Mouse (Mus musculus) midbrain, embryonic 12.5 days (tissue): ENCODE measurements around the gene Gm16485. TPM values are rescaled to one million over a fixed set of nuclear protein-coding genes. Genes with fewer than 3 reads are reported as not detected.
A peak's percentile ranks its signal among the peaks of the same experiment; 100 is the strongest.

ENCODE experiments used
- ATAC-seq: fragments of 200-750 bp; cut with Nextera tagmentation; 2 replicates; pipeline ENCODE4 v1.8.0; 2017; ENCODE audit warnings: low read depth, moderate TSS enrichment, moderate library complexity; ENCODE audit not compliant: low FRiP score
- H3K27ac ChIP-seq: fragments of 300-500 bp; sonication (generic); replicated peaks from 2 replicates; pipeline ENCODE4 v1.5.1; 2016; ENCODE audit warnings: mild to moderate bottlenecking
- H3K27me3 ChIP-seq: fragments of 300-500 bp; sonication (generic); 2 replicates; pipeline ENCODE4 v1.6.1; 2016; ENCODE audit warnings: mild to moderate bottlenecking
- H3K36me3 ChIP-seq: fragments of 300-500 bp; sonication (generic); 2 replicates; pipeline ENCODE4 v1.6.1; 2016
- H3K4me1 ChIP-seq: fragments of 300-500 bp; sonication (generic); 2 replicates; pipeline ENCODE4 v1.6.1; 2016
- H3K4me2 ChIP-seq: fragments of 300-500 bp; sonication (generic); replicated peaks from 2 replicates; pipeline ENCODE4 v1.6.1; 2016; ENCODE audit warnings: mild to moderate bottlenecking, moderate library complexity
- H3K4me3 ChIP-seq: fragments of 300-500 bp; sonication (generic); 2 replicates; pipeline ENCODE4 v1.5.1; 2016; ENCODE audit warnings: mild to moderate bottlenecking
- H3K9ac ChIP-seq: fragments of 300-500 bp; sonication (generic); replicated peaks from 2 replicates; pipeline ENCODE4 v1.6.1; 2016; ENCODE audit warnings: mild to moderate bottlenecking, moderate library complexity
- H3K9me3 ChIP-seq: fragments of 300-500 bp; sonication (generic); 2 replicates; pipeline ENCODE4 v1.6.1; 2016; ENCODE audit warnings: mild to moderate bottlenecking
- WGBS: fragments of 180-500 bp; shearing (Covaris S2); methylation state at CpG from one replicate; pipeline ENCODE4 v1.1.7; 2016; 5-methylcytosine and 5-hydroxymethylcytosine counted together
- polyA plus RNA-seq: library from polyadenylated mRNA; unstranded; fragments of >200 nt; fragmentation: Nextera tagmentation; extraction: Ambion mirVana; gene quantifications from 2 replicates; pipeline ENCODE4 v1.2.1, GENCODE M21; 2016

The Gm16485 gene
- 0.06 TPM in 1 of 2 replicates, not detected in the other for polyA plus RNA-seq

GRCm38 (mm10) chr9:8971491-8971890 is at the start of gene Gm16485:
Gene Gm16485, plus strand, starts transcription at chr9:8971791.
- no peak for ATAC-seq
- Histone ChIP-seq H3K27me3 (no peaks in the 10 kb centered on the region), H3K9ac (no peak within 1 kb of the TSS), H3K4me1 (no peaks in the 10 kb centered on the region), H3K36me3 (no peaks in the 10 kb centered on the region), H3K4me2 (no peak within 1 kb of the TSS), H3K27ac (no peak within 1 kb of the TSS), H3K4me3 (no peak within 1 kb of the TSS), H3K9me3 (no peaks in the 10 kb centered on the region)
- 66% methylated on average over 2 of the region's 2 CpGs for WGBS

DNA sequence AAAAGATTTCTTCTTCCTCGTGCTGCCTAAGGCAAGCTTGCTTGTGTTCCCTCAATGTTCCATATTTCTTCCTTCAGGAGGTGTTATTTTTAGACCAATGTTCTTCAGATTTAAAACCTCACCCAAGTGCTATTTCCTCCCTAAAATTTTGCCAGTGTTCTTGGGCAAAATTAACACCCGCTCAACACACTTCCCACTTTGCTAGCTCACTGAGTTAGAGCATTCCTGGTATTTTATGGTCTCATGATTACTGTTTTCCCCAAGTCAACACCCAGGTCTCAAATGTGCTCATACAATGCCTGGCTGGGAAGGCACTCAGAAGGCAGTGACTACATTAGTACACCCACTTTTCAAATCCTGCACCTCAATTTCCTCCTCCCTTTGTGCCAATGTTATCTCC is 44.0 kb upstream of the Gm16485 start:
- no peaks in the 10 kb centered on the region for H3K36me3 ChIP-seq
- 90% methylated on average over 2 of the region's 2 CpGs for WGBS
- H3K4me1 ChIP-seq, result no peaks in the 10 kb centered on the region
- no peak overlapping the region for H3K4me2 ChIP-seq
- no peaks in the 10 kb centered on the region for H3K9me3 ChIP-seq
- H3K9ac ChIP-seq, result no peak overlapping the region
- H3K27ac ChIP-seq, result no peak overlapping the region
- H3K4me3 ChIP-seq, result no peak overlapping the region
- ATAC-seq, result no peak
- no peaks in the 10 kb centered on the region for H3K27me3 ChIP-seq

DNA sequence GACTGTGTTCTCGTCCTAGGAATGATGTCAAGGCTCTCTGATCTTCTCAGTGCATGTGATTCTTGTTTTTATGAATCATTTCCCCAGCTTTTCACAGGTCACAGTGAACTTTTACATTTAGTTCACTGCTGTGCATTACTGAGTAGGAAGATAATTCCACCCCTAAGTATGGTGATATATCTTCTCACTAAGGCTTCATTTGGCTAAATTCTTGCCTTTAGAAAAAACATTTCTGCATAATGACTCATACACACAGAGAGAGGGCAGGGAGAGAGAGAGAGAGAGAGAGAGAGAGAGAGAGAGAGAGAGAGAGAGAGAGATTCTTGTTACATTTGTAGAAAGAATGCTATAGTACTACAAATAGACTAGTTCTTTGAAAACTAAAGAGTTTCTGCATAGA is 33.8 kb upstream of the Gm16485 start:
- H3K27ac ChIP-seq, result no peak overlapping the region
- no peaks in the 10 kb centered on the region for H3K27me3 ChIP-seq
- no peak overlapping the region for H3K4me3 ChIP-seq
- no peaks in the 10 kb centered on the region for H3K4me1 ChIP-seq
- WGBS, result 28% methylated on average over 1 of the region's 1 CpGs
- H3K9me3 ChIP-seq, result no peaks in the 10 kb centered on the region
- H3K9ac ChIP-seq, result no peak overlapping the region
- H3K4me2 ChIP-seq, result no peak overlapping the region
- ATAC-seq, result no peak
- H3K36me3 ChIP-seq, result no peaks in the 10 kb centered on the region

GRCm38 (mm10) chr9:8953306-8953705 is 18.3 kb upstream of the Gm16485 start:
- Histone ChIP-seq H3K36me3 (no peaks in the 10 kb centered on the region), H3K4me1 (no peaks in the 10 kb centered on the region), H3K4me2 (no peak overlapping the region), H3K9ac (no peak overlapping the region), H3K4me3 (no peak overlapping the region), H3K9me3 (no peaks in the 10 kb centered on the region), H3K27ac (no peak overlapping the region), H3K27me3 (no peaks in the 10 kb centered on the region)
- no peak for ATAC-seq

- WGBS, result 69% methylated on average over 8 of the region's 8 CpGs
- no peak overlapping the region for H3K4me2 ChIP-seq
- no peaks in the 10 kb centered on the region for H3K27me3 ChIP-seq
- no peak overlapping the region for H3K9ac ChIP-seq
- no peak overlapping the region for H3K27ac ChIP-seq
- no peak overlapping the region for H3K4me3 ChIP-seq
- no peaks in the 10 kb centered on the region for H3K9me3 ChIP-seq
- peak; percentile 38; the same call in 1 of the 2 replicates for ATAC-seq
- no peaks in the 10 kb centered on the region for H3K4me1 ChIP-seq
- H3K36me3 ChIP-seq, result no peaks in the 10 kb centered on the region
Observed at GRCm38 (mm10) chr9:8964512-8965133, 7.0 kb upstream of the Gm16485 start.

- no peak for ATAC-seq
- no peak overlapping the region for H3K9ac ChIP-seq
Observed at GRCm38 (mm10) chr9:8970240-8970639, 1.4 kb upstream of the Gm16485 start.

DNA sequence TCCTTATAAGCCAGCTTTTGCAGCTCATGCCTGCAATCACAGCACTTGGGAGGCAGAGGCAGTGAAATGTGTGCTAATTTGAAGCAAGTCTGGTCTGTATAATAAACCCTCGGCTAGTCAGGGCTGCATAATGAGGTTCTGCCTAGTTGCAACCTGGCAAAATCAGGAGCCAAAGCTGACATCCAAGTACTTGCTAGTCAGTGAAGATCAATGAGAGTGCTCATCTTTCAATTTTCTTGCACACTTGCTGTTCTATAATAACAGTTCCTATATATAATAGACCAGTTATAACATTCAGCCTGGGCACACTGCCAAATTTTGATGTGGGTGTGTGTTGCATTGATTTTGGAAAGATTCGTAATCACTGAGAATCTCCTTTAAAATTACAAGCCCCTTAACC is 6.2 kb downstream of the Gm16485 start:
- no peak overlapping the region for H3K4me3 ChIP-seq
- 56% methylated on average over 2 of the region's 2 CpGs for WGBS
- no peak overlapping the region for H3K4me2 ChIP-seq
- no peaks in the 10 kb centered on the region for H3K9me3 ChIP-seq
- no peaks in the 10 kb centered on the region for H3K36me3 ChIP-seq
- H3K27me3 ChIP-seq, result no peaks in the 10 kb centered on the region
- H3K27ac ChIP-seq, result no peak overlapping the region
- no peaks in the 10 kb centered on the region for H3K4me1 ChIP-seq
- no peak for ATAC-seq
- no peak overlapping the region for H3K9ac ChIP-seq

More at GRCm38 (mm10) chr9:8970240-8970639, 1.4 kb upstream of the Gm16485 start:
- 75% methylated on average over 7 of the region's 7 CpGs for WGBS
- Histone ChIP-seq H3K4me2 (no peak overlapping the region), H3K36me3 (no peaks in the 10 kb centered on the region), H3K4me3 (no peak overlapping the region), H3K27me3 (no peaks in the 10 kb centered on the region), H3K4me1 (no peaks in the 10 kb centered on the region), H3K27ac (no peak overlapping the region), H3K9me3 (no peaks in the 10 kb centered on the region)

- Histone ChIP-seq H3K27me3 (no peaks in the 10 kb centered on the region), H3K4me1 (no peaks in the 10 kb centered on the region), H3K9me3 (no peaks in the 10 kb centered on the region), H3K9ac (no peak overlapping the region), H3K4me3 (no peak overlapping the region), H3K36me3 (no peaks in the 10 kb centered on the region), H3K4me2 (no peak overlapping the region), H3K27ac (no peak overlapping the region)
- ATAC-seq, result no peak
- 82% methylated on average over 3 of the region's 3 CpGs for WGBS
Observed at GRCm38 (mm10) chr9:8982315-8982714, 10.7 kb downstream of the Gm16485 start.

GRCm38 (mm10) chr9:8996494-8996893 is 24.9 kb downstream of the Gm16485 start:
- WGBS, result 88% methylated on average over 2 of the region's 2 CpGs
- Histone ChIP-seq H3K4me3 (no peak overlapping the region), H3K9me3 (no peaks in the 10 kb centered on the region), H3K27me3 (no peaks in the 10 kb centered on the region), H3K27ac (no peak overlapping the region), H3K9ac (no peak overlapping the region), H3K36me3 (no peaks in the 10 kb centered on the region), H3K4me1 (no peaks in the 10 kb centered on the region), H3K4me2 (no peak overlapping the region)
- ATAC-seq, result no peak

DNA sequence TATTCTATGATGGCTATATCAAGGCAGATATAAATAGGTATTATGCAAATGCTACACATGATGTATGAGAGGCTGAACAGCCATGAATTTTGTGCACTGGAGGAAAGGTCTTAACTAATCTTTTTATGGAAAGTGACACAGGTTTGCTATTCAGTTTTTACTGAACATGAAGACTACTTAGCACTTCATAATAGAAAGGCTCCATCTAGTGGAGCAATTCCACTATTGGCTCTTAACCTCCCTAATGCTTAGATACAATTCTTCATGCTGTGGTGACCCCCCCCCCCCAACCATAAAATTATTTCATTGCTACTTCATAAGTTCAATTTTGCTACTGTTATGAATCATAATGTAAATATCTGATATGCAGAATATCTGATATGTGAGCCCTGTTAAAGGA is 29.6 kb downstream of the Gm16485 start:
- Histone ChIP-seq H3K9me3 (no peaks in the 10 kb centered on the region), H3K9ac (no peak overlapping the region), H3K4me2 (no peak overlapping the region), H3K4me3 (no peak overlapping the region), H3K27ac (no peak overlapping the region), H3K27me3 (no peaks in the 10 kb centered on the region), H3K36me3 (peaks cover 7% of the 10 kb centered on the region; the same call in 1 of the 2 replicates), H3K4me1 (no peaks in the 10 kb centered on the region)
- no peak for ATAC-seq

DNA sequence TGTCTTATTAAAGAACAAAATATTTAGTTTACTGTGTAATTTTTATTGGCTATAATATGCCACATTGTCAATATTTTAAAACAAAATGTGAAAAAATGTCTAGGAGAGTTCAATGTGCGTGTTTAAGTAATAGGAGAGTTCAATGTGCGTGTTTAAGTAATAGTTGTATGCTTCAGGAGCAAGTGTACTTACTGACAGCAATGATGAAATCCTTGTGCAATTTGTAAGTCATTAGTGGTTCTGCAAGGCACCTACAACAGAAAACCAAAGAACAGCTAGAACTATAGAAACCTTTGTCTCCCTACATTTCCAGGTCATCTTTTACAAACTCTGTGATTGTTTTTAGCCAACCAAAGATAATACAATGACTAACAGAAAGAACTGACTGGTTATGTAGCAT is 43.5 kb downstream of the Gm16485 start:
- H3K36me3 ChIP-seq, result 0 out of 2 replicates have a peak, but pooled peaks cover 3% of the 10 kb centered on the region
- no peak overlapping the region for H3K27ac ChIP-seq
- no peaks in the 10 kb centered on the region for H3K9me3 ChIP-seq
- no peak overlapping the region for H3K4me2 ChIP-seq
- H3K4me1 ChIP-seq, result no peaks in the 10 kb centered on the region
- no peak overlapping the region for H3K4me3 ChIP-seq
- H3K27me3 ChIP-seq, result no peaks in the 10 kb centered on the region
- H3K9ac ChIP-seq, result no peak overlapping the region
- WGBS, result 93% methylated on average over 2 of the region's 2 CpGs
- no peak for ATAC-seq
